Mouse (Mus musculus) left cerebral cortex, adult 6 months (tissue): ENCODE data around the gene Zdhhc9. TPM values are rescaled to one million over a fixed set of nuclear protein-coding genes. Genes with fewer than 3 reads are reported as not detected.

Experiments
- long read RNA-seq, 2 experiments: library from polyadenylated mRNA; unstranded; transcript quantifications; one replicate each; pipeline ENCODE4 v2.0.0; 2019 to 2020
- polyA plus RNA-seq: library from polyadenylated mRNA; unstranded; fragments of <200 nt; fragmentation: Nextera tagmentation; gene quantifications from 2 replicates; pipeline ENCODE4 v1.2.3, GENCODE M21; 2021

Gene Zdhhc9
- polyA plus RNA-seq, result 18.9 and 32.8 TPM in 2 replicates
- long read RNA-seq, experiment 1, transcript Zdhhc9-201 (10 exons, 2,982 nt), result major isoform, 17 of 27 reads
- long read RNA-seq, experiment 1, partial matches to known transcripts, result 3 of 27 reads
- long read RNA-seq, experiment 1, other reads (novel, unspliced or antisense), result 6 of 27 reads
- long read RNA-seq, experiment 2, partial matches to known transcripts, result 0 of 2 reads
- long read RNA-seq, experiment 2, other reads (novel, unspliced or antisense), result 1 of 2 reads

DNA sequence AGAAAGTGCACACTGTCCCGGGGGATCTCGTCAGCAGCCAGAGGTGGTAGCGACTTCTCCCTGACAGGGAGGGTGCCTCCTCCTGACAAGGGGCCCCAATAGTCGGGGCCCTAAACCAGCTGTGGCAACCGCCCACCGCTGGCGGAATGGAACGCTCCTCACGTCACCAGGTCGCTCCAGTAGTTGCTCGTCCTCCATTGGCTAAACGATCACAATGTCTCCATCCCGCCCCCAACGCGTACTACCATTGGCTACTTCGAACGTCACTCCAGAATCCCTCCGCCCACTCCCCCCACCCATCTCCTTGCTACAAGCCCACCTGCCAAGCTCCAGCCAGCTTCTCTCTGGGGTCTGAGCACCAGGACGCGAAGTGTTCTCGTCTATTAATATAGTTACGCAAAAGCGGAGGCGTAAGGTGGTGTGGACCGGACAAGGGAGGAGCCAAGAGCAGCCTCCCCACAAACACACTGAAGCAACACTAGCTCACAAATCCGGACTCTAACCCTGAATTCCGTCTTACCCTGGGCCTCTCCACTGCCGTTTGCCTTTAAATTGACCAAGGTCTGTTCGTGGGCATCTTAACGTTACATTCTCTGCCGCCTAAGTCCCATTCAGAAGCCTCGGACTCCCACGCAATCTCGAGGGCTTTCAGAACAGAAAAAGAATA is at the start of gene Zdhhc9:
TSS of gene Zdhhc9 (minus strand) at position 360 of the 667 bp plus-strand sequence.

DNA sequence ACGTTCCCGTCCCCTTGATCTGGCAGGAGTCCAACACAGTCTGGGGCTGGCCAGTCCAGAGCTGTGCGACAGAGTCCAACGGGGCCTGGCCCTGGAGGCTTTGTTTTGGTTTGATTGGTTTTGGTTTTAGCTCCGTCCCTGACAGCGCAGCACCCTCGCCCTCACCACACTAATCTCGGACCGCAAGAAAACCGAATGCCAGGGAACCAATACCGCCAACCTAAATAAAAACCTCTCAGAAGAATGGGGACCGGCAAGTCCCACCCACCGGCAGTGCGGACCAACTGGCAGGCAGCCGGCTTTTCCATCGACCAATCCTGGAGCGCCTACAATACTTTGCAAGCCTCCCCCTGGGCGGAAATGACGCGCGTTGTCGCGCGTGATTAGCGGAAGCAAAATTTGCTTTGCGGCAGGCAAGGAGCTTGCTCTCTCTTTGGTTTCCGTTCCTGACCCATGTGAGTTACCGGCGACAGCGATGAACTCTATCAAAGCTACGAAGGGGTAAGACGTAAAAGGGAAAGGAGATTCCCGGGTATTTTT is 47.9 kb upstream of the Zdhhc9 start, which contains the start of gene Utp14a:
TSS of gene Utp14a (plus strand) at position 395 of the 540 bp plus-strand sequence.

DNA sequence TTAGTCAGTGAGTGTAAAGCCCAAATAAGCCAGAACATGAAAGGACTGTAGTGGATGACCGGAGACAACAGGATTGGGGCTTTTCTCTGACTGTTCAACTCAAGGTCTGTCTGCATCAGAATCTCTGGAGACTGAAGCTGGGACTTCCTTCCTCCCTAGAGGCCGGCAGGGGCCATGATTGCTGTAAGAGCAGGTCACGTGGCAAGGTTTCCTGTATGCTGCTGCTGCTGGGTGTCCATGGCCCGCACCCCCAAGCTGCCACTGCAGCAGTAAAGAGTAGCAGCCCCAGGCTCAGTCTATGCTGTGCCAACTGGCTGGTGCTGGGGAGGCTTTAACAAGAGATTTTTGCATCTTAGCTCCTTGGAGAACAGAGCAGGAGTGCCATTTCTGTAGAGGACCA is 62.4 kb downstream of the Zdhhc9 start, which contains the start of gene Sash3:
TSS of gene Sash3 (plus strand) at position 175 of the 400 bp plus-strand sequence.

Other genes starting within 250 kb of the Zdhhc9 start
- gene Apln, start 174.0 kb downstream of the Zdhhc9 start, polyA plus RNA-seq, result 22.9 and 31.7 TPM in 2 replicates
- 0.16 and 0.47 TPM in 2 replicates for gene Xpnpep2, start 100.2 kb downstream of the Zdhhc9 start, polyA plus RNA-seq
- gene Sash3, start 62.4 kb downstream of the Zdhhc9 start, polyA plus RNA-seq, result 1.5 and 1.9 TPM in 2 replicates
- gene Utp14a, start 48.0 kb upstream of the Zdhhc9 start, polyA plus RNA-seq, result 12.0 and 12.8 TPM in 2 replicates
- 1.8 and 3.4 TPM in 2 replicates for gene Bcorl1, start 132.5 kb upstream of the Zdhhc9 start, polyA plus RNA-seq